Mouse (Mus musculus) heart, postnatal 4 days (tissue): Measurements from ENCODE around the gene Cand2. TPM values are rescaled to one million over a fixed set of nuclear protein-coding genes. Genes with fewer than 3 reads are reported as not detected.

Experiments used
- DNase-seq: peaks from one replicate; pipeline ENCODE4 v3.0.0; 2021
- total RNA-seq, 2 experiments: library from RNA; stranded (reverse); gene quantifications; 2 replicates each; pipeline ENCODE4 v1.2.3; 2021

Gene Cand2
- total RNA-seq: 10 to 100 TPM; 74.1 to 74.2 TPM

DNA sequence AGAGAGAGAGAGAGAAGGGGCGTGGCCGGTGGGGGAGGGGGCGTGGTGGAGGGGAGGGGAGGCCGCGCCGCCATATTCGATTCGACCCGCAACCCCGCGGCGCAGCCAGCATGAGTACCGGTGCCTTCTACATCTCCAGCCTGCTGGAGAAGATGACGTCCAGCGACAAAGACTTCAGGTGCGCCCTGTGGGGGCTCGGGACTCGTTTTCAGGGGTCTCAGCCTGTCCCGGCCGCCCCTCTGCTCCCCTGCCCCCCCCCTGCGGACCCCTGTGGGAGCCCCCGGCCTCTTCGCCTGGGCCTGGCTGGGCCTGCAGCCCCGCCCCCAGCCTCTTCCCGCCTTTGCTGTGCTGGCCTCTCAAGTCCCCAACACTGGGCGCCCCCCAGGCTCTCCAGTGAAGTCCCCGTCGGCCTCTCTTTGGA, at the start of gene Cand2:
Gene Cand2 (plus strand): TSS at position 38 of the 421 bp plus-strand sequence.
- DNase-seq: peak; percentile 80

DNA sequence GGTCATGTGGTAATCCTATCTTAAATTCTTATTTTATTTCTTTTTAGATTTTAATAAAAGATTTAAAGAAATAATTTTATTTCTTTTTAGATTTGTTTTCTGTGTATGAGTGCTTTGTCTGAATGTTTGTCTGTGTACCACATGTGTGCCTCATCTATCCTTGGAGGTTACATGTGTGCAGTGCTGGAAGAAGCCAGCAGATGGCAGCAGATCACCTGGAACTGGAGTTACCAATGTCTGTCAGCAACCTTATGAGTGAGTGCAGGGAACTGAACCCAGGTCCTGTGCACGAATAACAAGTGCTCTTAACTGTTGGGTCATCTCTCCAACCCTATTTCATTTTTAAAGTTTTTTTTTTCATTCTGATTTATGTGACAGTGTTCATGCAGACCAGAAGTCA, 47.2 kb upstream of the Cand2 start:
- DNase-seq: peak; percentile 68

DNA sequence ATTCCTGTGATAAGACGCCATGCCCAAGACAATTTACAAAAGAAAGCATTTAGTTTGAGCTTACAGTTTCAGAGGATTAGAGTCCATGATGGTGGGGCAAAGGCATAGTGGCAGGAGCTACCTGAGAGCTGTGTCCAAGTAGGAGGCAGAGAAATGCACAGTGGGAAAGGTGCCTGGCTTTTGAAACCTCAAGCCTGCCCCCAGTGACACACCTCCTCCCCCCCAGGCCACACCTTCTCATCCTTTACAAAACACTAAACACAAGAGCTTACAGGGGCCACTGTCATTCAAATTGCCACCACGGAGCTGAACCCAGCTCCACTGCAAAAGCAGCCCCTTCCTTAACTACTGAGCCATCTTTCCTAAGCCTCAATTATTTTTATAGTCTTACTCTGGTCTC, 46.8 kb upstream of the Cand2 start:
- DNase-seq: no peak

DNA sequence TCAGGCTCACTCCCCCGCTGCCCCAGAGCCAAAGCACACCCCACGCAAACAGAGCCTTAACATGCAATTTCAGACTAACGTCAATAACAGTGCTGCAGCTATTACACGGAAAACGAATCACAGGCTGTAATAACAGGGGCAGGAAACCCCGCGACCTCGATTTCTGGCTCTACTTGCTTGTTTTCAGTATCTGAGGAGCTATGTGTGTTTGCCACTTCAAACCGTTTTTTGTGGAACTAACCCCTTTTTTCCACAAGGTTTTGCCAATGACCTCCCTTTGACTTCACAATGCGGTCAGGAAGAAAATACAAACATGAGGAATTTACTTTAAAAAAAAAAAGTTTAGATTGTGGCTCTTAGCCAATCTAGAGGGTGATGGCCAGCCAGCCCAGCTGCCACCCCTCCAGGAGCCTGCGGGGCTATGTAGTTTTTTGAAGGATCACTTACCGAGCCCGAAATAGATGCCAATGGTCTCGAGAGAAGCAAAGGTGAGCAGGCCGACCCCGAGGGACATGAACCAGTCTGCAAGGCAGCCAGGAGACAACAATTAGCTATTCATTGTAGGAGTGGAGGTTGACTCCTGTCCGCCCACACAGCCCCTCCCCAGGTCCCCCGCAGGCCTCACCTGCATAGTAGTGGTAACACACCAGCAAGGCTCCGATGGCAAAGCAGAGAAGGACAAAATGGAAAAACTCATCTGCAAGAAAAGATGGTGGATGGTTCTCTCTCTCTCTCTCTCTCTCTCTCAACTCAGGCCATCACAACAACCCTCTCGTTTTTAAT, 43.6 kb upstream of the Cand2 start:
- peak; percentile 9 for DNase-seq

DNA sequence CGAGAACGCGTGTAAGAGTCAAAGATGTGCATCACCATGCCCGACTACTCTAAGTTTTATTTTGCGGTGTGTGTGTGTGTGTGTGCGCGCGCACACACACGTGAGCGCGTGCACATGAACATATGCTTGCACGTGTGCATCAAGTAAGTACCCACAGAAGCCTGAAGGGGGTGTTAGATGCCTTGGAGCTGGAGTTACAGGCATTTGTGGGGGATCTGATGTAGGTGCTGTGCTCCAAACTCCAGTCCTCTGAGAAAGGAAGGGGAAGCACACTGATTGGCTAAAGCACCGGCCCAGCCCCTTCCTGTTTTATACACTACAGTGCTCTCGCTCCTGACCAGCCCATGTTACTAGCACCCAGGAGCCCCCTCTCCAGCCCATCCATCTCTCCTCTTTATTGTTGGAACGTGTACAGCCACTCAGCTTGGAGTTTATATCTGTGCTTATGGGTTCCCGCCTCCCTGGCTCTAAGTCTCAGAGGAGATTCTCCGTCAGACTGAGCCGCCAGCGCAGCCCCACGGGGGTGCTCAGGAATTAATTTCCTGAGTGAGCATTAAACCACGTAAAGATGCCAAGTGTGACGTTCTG, 41.9 kb upstream of the Cand2 start:
- DNase-seq: no peak

DNA sequence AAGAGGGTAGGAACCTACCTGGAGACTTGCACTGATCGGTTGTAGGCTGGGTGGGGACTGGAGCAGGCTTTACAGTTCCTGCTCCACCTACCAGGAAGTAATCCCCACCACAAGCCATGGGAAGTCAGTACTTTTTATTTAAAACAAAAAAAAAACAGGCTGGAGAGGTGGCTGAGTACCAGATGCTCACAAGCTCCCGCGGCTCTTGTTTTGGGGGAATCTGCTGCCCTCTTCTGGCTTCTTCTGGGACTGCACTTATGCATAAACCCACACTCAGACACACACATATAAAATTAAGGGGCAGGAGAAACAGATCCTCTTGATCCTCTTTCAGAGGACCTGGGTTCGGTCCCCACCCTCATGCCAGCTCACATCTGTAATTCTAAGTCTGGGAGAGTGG, 39.4 kb upstream of the Cand2 start:
- DNase-seq: peak; percentile 64

DNA sequence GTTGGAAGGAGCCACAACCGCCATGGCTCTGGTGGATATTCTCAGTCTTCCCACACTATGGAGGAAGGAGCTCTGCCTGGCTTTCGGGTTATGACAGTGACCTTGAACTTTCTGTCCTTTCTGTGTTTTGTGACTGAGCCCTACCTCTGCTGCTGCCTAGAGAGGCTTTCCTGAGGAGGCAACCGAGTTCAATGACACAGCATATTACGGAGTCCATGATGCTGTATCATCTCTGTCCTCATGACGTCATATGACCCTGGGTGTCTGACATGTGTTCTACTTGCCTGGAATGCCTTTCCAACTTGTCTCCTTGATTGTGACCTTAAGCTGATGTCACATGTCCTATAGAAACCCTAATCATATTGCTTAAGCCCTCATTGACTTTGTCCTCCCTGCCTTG, 35.3 kb upstream of the Cand2 start:
- no peak for DNase-seq

DNA sequence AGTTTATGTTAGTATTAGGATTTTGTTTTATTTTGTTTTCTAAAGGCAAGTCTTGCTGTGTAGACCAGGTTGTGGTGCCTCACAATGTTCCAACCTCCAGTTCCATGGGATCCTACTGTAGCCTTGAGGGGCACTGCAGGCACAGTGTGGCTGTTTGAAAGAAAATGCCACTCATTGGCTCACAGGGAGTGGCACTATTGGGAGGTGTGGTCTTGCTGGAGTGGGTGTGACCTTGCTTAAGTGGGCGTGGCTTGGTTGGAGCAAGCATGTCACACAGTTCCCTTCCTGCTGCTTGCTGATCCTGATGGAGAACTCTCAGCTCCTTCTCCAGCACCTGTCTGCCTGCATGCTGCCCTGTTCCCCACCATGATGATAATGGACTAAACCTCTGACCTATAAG, 30.8 kb upstream of the Cand2 start:
- DNase-seq: no peak

DNA sequence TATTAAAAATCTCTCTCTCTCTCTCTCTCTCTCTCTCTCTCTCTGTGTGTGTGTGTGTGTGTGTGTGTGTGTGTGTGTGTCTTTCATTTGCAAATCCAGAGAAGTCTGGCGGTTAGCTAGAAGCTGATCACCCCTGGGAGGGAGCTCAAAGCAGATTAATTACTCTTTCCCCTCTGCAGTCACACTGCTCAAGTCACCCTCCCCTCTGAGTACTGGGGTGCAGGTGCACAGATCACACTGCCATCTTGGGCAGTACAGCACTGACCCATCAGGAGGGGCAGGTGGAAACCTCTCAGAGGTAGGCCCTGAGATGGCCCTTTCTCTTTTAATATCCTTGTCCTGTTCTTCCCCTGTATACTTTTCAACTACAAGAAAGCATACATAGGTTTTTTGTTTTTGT, 28.0 kb upstream of the Cand2 start:
- DNase-seq: no peak

DNA sequence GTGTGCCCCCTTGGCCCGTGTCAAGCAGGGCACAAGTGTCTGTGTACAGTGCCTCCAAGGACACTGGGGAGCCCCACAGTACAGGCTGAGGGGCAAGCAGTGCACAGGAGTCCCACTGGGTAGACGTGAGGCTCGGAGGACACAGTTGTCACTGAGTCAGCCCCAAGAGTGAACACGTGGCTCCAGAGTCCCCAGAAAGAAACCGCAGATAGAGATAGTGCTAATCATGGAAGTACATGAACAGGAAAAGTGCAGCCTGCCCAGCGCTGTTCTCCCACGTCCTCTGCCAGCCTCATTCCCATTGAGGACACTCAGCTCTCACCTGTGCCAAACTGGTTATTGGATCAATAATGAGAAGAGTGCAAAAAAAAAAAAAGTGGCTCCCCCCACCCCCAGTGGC, 18.8 kb upstream of the Cand2 start:
- no peak for DNase-seq

DNA sequence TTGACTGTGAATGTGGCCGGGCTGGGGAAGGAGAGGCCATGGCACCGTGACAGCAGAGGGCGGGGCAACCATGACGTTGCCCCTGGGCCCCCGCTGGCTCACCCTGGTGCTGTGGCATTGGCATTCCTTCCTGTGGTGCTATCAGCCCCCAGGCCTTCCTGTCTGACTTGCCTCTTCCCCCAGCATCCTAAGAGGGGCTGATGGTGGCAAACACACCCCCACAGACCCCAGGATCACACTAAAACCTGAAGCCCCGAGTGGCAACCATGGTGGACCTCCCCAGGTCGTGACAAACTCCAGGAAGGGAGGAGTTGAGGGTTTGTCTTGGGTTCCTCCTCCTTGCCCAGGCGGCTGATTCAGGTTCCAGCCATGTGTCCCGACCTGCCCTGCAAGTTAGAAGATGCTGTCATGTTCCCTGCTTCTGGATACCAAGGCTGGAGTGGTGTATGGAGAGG, 15.3 kb upstream of the Cand2 start:
- DNase-seq: no peak

DNA sequence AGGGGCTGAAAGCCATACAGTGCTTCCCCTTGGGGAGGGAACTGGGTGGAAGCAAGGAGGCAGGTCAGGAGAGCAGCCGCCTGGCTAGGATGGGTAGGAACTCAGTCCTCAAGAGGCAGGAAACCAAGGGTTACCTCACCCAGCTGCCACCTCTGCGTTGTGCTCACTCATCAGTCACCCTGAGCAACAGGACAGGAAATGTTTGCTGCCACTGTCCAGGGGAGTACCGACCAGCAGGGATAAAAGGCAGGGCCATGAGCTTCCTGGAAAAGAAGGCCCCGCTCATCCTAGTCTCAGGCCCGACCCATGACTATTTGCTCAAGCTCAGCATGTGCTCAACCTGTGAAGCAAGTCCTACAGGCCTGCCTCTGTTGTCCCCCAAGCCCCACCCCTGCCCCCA, 14.9 kb upstream of the Cand2 start:
- no peak for DNase-seq

DNA sequence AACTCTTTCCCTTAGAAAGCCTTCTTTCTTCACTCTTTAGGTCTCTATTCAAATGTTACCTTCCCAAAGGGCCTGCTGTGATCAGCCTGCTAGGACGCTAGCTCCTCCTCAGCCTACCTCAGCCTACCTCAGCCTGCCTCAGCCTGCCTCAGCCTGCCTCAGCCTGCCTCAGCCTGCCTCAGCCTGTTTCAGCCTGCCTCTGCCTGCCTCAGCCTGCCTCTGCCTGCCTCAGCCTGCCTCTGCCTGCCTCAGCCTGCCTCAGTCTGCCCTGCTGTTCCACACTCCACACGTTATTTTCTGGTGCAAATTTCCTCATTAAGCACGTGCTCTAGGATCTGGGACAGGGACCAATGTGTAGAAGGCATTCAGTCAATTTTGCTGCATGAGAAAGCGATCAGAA, 14.2 kb upstream of the Cand2 start:
- no peak for DNase-seq

DNA sequence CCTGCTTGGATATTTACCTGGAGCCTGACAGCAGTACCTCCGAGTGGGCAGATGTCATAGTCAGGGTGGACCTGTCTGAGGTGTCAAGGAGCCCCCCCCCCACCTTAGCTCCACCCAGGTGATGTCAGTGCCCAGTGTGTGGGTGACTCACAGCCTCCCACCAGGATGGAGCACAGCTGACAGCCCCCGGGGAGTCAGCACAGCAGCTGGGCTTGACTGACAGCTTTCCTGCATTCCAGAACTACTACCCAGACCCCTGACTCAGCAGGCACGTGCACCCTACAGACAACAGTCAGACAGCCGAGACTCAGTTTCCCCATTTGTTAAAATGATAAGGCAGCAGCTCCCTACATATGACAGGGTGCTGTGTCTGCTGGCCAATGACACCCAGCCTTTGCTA, 13.4 kb upstream of the Cand2 start:
- no peak for DNase-seq

DNA sequence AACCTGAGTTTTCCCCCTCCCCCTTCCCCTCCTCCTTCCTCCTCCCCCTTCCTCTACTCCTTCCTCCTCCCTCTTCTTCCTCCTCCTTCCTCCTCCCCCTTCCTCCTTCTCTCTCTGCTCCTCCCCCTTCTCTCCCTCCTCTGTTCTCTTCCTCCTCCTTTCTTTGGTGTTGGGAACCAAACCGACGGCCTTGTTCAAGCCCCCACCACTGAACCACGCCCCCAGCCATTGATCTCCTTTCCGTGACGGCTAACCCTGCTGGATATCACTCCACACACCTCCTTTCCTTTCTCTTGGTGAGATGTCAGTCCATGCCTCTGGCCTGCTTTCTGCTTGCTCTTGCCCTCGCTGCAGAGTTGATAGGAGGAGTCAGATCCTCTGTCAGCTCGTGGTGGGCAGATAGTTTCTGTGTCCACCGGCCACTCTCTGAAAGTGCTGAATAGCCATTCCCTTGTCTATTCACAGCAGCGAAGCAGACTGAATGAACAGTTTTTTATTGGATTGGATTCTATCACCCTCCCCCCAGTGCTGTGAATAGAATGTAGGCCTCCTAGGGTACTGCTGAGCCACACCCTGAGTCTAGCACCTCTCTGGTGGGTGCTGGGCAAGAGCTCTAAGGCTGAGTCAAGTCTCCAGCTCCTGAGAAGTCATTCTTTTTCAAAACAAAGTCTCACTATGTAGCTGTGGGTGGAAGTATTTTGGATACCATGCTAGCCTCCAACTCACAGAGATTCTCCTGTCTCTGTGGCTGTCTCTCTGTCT, 12.2 kb upstream of the Cand2 start, which contains the start of gene Tmem40:
Gene Tmem40 (minus strand): TSS at position 416 of the 762 bp plus-strand sequence.
- no peak for DNase-seq

DNA sequence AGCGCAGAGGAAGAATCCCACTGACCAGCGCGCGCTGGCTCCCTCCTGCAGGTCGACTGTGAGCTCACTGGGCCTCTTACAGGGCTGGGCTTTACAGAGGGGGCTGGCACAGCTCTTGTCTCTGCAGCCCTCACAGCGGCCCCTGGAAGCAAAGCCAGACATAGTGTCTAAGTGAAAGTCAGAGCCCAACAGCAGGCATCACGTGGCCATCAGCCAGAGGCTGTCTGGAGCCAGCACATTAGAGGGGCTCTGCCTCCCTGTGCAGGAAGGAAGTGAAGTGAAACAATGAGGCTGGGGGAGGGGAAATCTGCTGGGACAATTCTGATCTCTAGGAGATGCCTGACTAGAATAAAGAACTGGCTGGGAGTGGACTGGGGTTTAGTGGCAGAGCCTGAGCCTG, 10.2 kb upstream of the Cand2 start:
- peak; percentile 86 for DNase-seq

DNA sequence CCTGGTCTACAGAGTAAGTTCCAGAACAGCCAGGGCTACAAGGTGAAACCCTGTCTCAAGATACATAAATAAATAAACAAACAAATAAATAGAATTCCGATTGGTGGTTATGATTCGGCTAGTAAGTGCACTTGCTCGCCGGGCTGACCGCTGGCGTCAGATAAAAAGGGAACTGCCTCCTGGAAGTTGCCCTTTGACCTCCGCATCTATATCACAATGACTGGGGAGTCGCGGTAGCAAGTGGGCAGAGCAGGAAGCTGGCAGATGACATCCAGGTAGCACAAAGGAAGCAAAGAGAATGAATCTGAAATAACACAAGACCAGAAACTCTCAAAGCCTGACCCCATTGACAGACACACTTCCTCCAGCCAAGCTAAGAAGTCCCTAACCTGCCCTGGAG, 7.0 kb upstream of the Cand2 start:
- no peak for DNase-seq

DNA sequence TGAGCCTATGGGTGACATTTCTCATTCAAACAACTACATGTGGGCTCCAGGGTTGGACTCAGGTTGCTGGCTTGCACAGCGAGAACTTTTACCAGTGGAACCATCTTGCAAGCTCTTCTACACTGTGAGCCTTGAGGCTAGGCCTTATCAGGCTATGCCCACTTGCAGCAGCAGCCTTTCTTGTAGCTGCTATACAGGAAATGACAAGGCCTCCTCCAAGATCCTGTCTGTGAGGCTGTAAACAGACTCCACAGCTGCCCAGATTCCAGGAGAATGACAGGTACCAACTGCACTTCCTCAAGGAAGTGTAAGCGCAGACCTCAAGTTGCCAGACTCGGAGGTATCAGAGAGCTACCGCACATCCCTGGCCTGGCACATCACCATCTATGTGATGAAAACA, 6.1 kb upstream of the Cand2 start:
- no peak for DNase-seq

DNA sequence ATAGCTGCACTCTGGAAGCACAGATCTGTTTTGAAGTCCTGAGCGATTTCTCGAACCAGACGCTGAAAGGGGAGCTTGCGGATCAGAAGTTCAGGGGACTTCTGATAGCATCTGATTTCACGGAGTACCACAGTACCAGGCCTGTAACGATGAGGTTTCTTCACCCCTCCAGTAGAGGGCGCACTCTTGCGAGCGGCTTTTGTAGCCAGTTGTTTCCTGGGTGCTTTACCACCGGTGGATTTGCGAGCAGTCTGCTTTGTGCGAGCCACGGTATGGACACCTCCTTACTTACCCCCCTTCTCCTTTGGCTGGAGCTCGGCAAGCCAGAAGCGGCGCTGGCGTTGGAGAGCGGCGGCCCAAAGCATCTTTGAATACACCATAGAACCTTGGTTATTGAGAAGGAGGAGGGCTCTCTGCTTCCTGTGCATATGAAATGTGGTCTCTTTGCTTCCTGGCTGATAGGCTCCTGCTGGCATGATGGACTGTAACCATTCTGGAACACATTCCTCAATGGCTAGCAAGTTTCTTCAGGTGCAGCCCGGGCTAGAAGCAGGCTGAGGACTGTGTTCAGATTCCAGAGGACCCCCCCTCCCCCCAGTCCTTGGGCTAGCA, 4.2 kb upstream of the Cand2 start:
- DNase-seq: no peak

DNA sequence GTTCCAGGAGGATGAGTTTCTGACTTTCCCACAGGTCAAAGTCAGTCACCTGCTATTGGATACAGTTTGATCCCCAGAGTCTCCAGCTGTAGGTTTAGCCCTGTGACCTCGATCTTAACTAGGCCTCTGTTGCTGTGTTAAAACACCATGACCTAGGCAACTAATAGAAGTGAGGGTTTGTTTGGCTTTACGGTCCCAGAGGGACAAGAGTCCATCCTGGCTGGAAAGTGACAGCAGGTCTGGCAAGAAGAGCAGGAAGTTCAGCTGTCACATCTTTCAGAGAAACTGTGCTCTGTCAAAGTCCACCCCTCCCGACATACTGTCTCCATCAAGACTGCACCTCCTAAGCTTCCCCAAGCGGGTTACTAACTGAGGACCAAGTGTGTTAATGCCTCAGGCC, 3.5 kb upstream of the Cand2 start:
- no peak for DNase-seq

DNA sequence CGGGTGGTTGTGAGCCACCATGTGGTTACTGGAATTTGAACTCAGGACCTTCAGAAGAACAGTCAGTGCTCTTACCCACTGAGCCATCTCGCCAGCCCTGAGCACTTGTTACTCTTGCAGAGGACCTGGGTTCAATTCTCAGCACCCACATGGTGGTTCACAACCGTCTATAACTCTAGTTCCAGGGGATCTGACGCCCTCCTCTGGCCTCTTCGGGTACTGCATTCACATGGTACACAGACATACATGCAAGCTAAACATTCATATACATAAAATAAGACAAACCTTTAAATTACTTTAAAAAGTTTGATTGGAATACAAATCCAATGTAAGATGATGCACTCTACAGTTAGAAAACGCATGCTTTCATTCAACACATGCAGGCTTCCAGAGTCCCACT, 2.1 kb upstream of the Cand2 start:
- DNase-seq: no peak

DNA sequence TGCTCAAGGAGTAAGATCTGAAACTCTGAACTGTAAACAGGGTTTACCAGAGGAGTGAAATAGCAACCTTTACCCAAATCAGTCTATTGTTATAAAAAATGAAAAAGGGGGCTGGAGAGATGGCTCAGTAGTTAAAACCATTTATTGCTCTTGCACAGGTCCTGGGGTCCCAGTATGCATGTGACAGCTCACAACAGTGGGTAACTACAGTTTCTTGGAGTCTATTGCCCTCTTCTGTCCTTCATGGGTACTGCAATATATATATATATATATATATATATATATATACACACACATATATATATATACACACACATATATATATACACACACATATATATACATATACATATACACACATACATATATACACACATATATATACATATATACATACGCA, 1.7 kb upstream of the Cand2 start:
- no peak for DNase-seq

DNA sequence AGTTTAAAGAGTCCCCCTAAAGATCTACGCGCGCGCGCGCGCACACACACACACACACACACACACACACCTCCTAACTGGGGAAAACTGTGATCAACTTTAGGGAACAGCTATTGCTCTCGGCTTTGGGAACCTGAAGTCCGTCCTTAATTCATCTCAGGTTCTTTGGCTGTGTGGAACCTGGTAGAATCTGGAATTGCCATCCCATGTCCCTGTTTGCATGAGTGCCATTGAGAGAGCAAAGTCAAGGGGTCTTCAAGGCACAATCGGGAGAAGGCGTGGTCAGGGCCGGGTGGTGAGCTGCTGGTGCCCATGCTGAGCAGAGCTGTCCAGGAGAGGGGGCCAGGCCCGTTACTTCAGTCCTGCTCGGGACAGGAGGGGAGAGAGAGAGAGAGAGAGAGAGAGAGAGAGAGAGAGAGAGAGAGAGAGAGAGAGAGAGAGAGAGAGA, 348 bp upstream of the Cand2 start:
- peak; percentile 59 for DNase-seq
